Mouse (Mus musculus) colon, adult 2 months (tissue): Measurements from ENCODE around the gene Dkc1. TPM values are rescaled to one million over a fixed set of nuclear protein-coding genes. Genes with fewer than 3 reads are reported as not detected.

Experiments
- polyA plus RNA-seq: library from polyadenylated mRNA; depleted of rRNA; stranded (reverse); fragments of >200 nt; gene quantifications from 2 replicates; pipeline ENCODE4 v1.2.3, GENCODE M21; 2012; rRNA removed

The Dkc1 gene
- polyA plus RNA-seq, result 4.4 and 7.3 TPM in 2 replicates

GRCm38 (mm10) chrX:75095369-75096162, at the start of gene Dkc1:
Gene Dkc1 (plus strand): TSS chrX:75095854.

GRCm38 (mm10) chrX:75084774-75085508, 10.7 kb upstream of the Dkc1 start, which contains the start of gene Gab3:
Gene Gab3 (minus strand): TSS chrX:75085458.

GRCm38 (mm10) chrX:75130467-75131160, 35.0 kb downstream of the Dkc1 start, which contains the start of gene Mpp1:
Gene Mpp1 (minus strand): TSS chrX:75131016.

Other genes with a start within 250 kb of the Dkc1 start
- 0.15 and 0.49 TPM in 2 replicates for gene Gab3, start 10.4 kb upstream of the Dkc1 start, polyA plus RNA-seq
- 61.6 and 74.2 TPM in 2 replicates for gene Mpp1, start 35.2 kb downstream of the Dkc1 start, polyA plus RNA-seq
- gene Smim9, start 67.9 kb downstream of the Dkc1 start, polyA plus RNA-seq, result not detected in 2 replicates